ENCODE assay signal across 12 mouse cellular contexts in genomic region chr13:107546181-107546900, GRCm38 (mm10).
DNase-seq lines count a peak whose midpoint lies in the region; ATAC-seq lines count a peak whose summit lies in the region.
"Had no signal": no experiment of that assay in that cellular context is flagged by ENCODE, and none has a peak within 500 bp of the region (broad histone marks: within the 10 kb centered on the region; RNA-seq: fewer than 3 reads in every experiment).

No protein-coding gene starts in this region.

- peak overlapping the region; percentile 14; the same call in 1 of the 2 replicates for H3K4me2 ChIP-seq in hindbrain, embryonic 16.5 days (ENCODE audit: low read length)
- H3K4me2 ChIP-seq in neural tube, embryonic 15.5 days, result peak overlapping the region; percentile 23; the same call in 1 of the 2 replicates
- H3K4me2 ChIP-seq: liver, embryonic 11.5 days had no signal

- no peak overlapping the region for H3K4me3 ChIP-seq in hindbrain, embryonic 16.5 days (ENCODE audit: low read length)
- H3K4me3 ChIP-seq in neural tube, embryonic 15.5 days (replicated peaks), result no peak overlapping the region

- peak; percentile 28 for DNase-seq in brain, adult 2 months (ENCODE audit: low read depth, low spot score)
- DNase-seq in embryo, embryonic 9.5 days (ENCODE audit: extremely low spot score), result peak; percentile 4
- DNase-seq in urinary bladder, postnatal 10 days (ENCODE audit: low spot score), result no peak
- no peak for DNase-seq in layer of hippocampus, postnatal 36 days
- DNase-seq in testis, postnatal 14 days (ENCODE audit: low spot score), result no peak
- DNase-seq: gastrocnemius, postnatal 36 days; heart, postnatal 14 days; kidney, postnatal 4 days had no signal

- no peaks in the 10 kb centered on the region for H3K9me3 ChIP-seq in hindbrain, embryonic 16.5 days (ENCODE audit: control insufficient read depth, low read length)
- H3K9me3 ChIP-seq in neural tube, embryonic 15.5 days (replicated peaks), result no peaks in the 10 kb centered on the region

- no peaks in the 10 kb centered on the region for H3K27me3 ChIP-seq in hindbrain, embryonic 16.5 days (replicated peaks; ENCODE audit: control insufficient read depth, insufficient read depth, low read length)
- H3K27me3 ChIP-seq in neural tube, embryonic 15.5 days (replicated peaks), result no peaks in the 10 kb centered on the region

- peak overlapping the region; percentile 31 for H3K27ac ChIP-seq in hindbrain, embryonic 16.5 days (ENCODE audit: low read depth, low read length)
- peak overlapping the region; percentile 70 for H3K27ac ChIP-seq in neural tube, embryonic 15.5 days (replicated peaks)

- peaks cover 19% of the 10 kb centered on the region for H3K4me1 ChIP-seq in hindbrain, embryonic 16.5 days (ENCODE audit: control insufficient read depth, insufficient read depth, low read depth, low read length)
- H3K4me1 ChIP-seq in neural tube, embryonic 15.5 days, result peaks cover 37% of the 10 kb centered on the region

- 0 out of 2 replicates have a peak overlapping the region, but pooled peaks have one; percentile 3 for H3K9ac ChIP-seq in hindbrain, embryonic 16.5 days (ENCODE audit: low read depth, low read length)
- no peak overlapping the region for H3K9ac ChIP-seq in neural tube, embryonic 15.5 days (replicated peaks)

- H3K36me3 ChIP-seq in hindbrain, embryonic 16.5 days (ENCODE audit: control insufficient read depth, insufficient read depth, low read length), result no peaks in the 10 kb centered on the region
- no peaks in the 10 kb centered on the region for H3K36me3 ChIP-seq in neural tube, embryonic 15.5 days
- H3K36me3 ChIP-seq: G1E had no signal

- WGBS in hindbrain, embryonic 16.5 days, result 27% methylated on average over 10 of the region's 10 CpGs
- 37% methylated on average over 10 of the region's 10 CpGs for WGBS in neural tube, embryonic 15.5 days

- ATAC-seq in hindbrain, embryonic 16.5 days, result peak; percentile 45; the same call in 1 of the 2 replicates
- ATAC-seq in neural tube, embryonic 15.5 days (ENCODE audit: low FRiP score), result no peak

Comparison
In these comparisons a context has a peak if more than half of its experiments do, and no peak if none do; other contexts are left out.
1. DNase-seq: peak in brain, adult 2 months (single experiment) and embryo, embryonic 9.5 days (single experiment); none in urinary bladder, postnatal 10 days (single experiment), layer of hippocampus, postnatal 36 days (0 of 2) and testis, postnatal 14 days (single experiment).